Mouse (Mus musculus) MEL (cell line): Measurements from ENCODE around the gene AW549877. TPM values are rescaled to one million over a fixed set of nuclear protein-coding genes. Genes with fewer than 3 reads are reported as not detected.

ENCODE experiments used
- DNase-seq: peaks from one replicate; pipeline ENCODE4 v3.0.0; 2011; ENCODE audit warnings: low read depth, low spot score
- H3K27ac ChIP-seq: 2 replicates; pipeline ENCODE4 v1.5.1; 2012; ENCODE audit warnings: low read depth, mild to moderate bottlenecking, control low read depth, low read length, moderate library complexity; ENCODE audit not compliant: control insufficient read depth
- H3K27me3 ChIP-seq, 2 experiments: fragments of 150-350 bp in 1 of 2; sonication (generic) in 1 of 2; 2 replicates each; pipeline ENCODE4 v1.6.1; 2012; ENCODE audit warnings: low read length in 2 of 2, mild to moderate bottlenecking in 2 of 2, improper control_type of control experiment in 1 of 2, moderate library complexity in 1 of 2; ENCODE audit not compliant: insufficient read depth in 2 of 2, control insufficient read depth in 1 of 2
- H3K36me3 ChIP-seq, 2 experiments: 2 replicates each; pipeline ENCODE4 v1.6.1; 2012 to 2014; ENCODE audit warnings: low read length in 2 of 2, improper control_type of control experiment in 1 of 2, inconsistent platforms in 1 of 2, mild to moderate bottlenecking in 1 of 2; ENCODE audit not compliant: insufficient read depth in 2 of 2, control insufficient read depth in 1 of 2
- H3K4me1 ChIP-seq, 2 experiments: fragments of 150-350 bp in 1 of 2; sonication (generic) in 1 of 2; 2 replicates each; pipeline ENCODE4 v1.6.1; 2012; ENCODE audit warnings: low read length in 2 of 2, improper control_type of control experiment in 1 of 2, mild to moderate bottlenecking in 1 of 2; ENCODE audit not compliant: insufficient read depth in 2 of 2, control insufficient read depth in 1 of 2
- H3K4me3 ChIP-seq, 2 experiments: fragments of 150-350 bp in 1 of 2; sonication (generic) in 1 of 2; 2 replicates each; pipeline ENCODE4 v1.5.1; 2012; ENCODE audit warnings: low read depth in 2 of 2, low read length in 2 of 2, mild to moderate bottlenecking in 2 of 2, moderate library complexity in 2 of 2, control low read depth in 1 of 2, improper control_type of control experiment in 1 of 2; ENCODE audit not compliant: control insufficient read depth in 1 of 2, insufficient read depth in 1 of 2
- H3K79me2 ChIP-seq: 2 replicates; pipeline ENCODE4 v1.6.1; 2012; ENCODE audit warnings: mild to moderate bottlenecking, low read length, moderate library complexity; ENCODE audit not compliant: control insufficient read depth, poor library complexity, insufficient read depth
- H3K9ac ChIP-seq: 2 replicates; pipeline ENCODE4 v1.6.1; 2012; ENCODE audit warnings: low read depth, mild to moderate bottlenecking, control low read depth, low read length, moderate library complexity; ENCODE audit not compliant: control insufficient read depth, poor library complexity, severe bottlenecking
- H3K9me3 ChIP-seq: fragments of 150-350 bp; sonication (generic); replicated peaks from 2 replicates; pipeline ENCODE4 v1.6.1; 2012; ENCODE audit warnings: mild to moderate bottlenecking, low read length, improper control_type of control experiment, moderate library complexity; ENCODE audit not compliant: insufficient read depth
- CHD1 ChIP-seq: IDR thresholded peaks from 2 replicates; pipeline ENCODE4 v1.6.1; 2012; ENCODE audit warnings: low read depth, mild to moderate bottlenecking, inconsistent platforms, low read length, improper control_type of control experiment
- GABPA ChIP-seq: IDR thresholded peaks from 2 replicates; pipeline ENCODE4 v1.6.1; 2012; ENCODE audit warnings: low read depth, mild to moderate bottlenecking, inconsistent platforms, low read length, improper control_type of control experiment, moderate library complexity
- KAT2A ChIP-seq: conservative IDR thresholded peaks from 2 replicates; pipeline ENCODE4 v1.6.1; 2012; ENCODE audit warnings: low read depth, low read length, improper control_type of control experiment, inconsistent platforms
- MAFK ChIP-seq: IDR thresholded peaks from 2 replicates; pipeline ENCODE4 v1.6.1; 2011; ENCODE audit warnings: low read depth, mild to moderate bottlenecking, low read length, improper control_type of control experiment, borderline replicate concordance
- MXI1 ChIP-seq: IDR thresholded peaks from 2 replicates; pipeline ENCODE4 v1.6.1; 2011; ENCODE audit warnings: mild to moderate bottlenecking, low read depth, low read length, improper control_type of control experiment
- NRF1 ChIP-seq: IDR thresholded peaks from 2 replicates; pipeline ENCODE4 v1.6.1; 2014; ENCODE audit warnings: low read depth, mild to moderate bottlenecking, inconsistent platforms, low read length, improper control_type of control experiment, moderate library complexity; ENCODE audit not compliant: poor library complexity, insufficient read depth, severe bottlenecking
- POLR2AphosphoS2 ChIP-seq: IDR thresholded peaks from 2 replicates; pipeline ENCODE4 v1.6.1; 2011; ENCODE audit warnings: low read length, improper control_type of control experiment
- SIN3A ChIP-seq: IDR thresholded peaks from 2 replicates; pipeline ENCODE4 v1.6.1; 2012; ENCODE audit warnings: low read length, improper control_type of control experiment, inconsistent platforms
- TCF12 ChIP-seq: IDR thresholded peaks from 2 replicates; pipeline ENCODE4 v1.6.1; 2014; ENCODE audit warnings: low read depth, mild to moderate bottlenecking, inconsistent platforms, low read length, improper control_type of control experiment, moderate library complexity
- UBTF ChIP-seq: IDR thresholded peaks from 2 replicates; pipeline ENCODE4 v1.6.1; 2012; ENCODE audit warnings: low read depth, mild to moderate bottlenecking, inconsistent platforms, low read length, improper control_type of control experiment, moderate library complexity, borderline replicate concordance; ENCODE audit not compliant: insufficient read depth
- USF1 ChIP-seq: IDR thresholded peaks from 2 replicates; pipeline ENCODE4 v1.6.1; 2014; ENCODE audit warnings: low read depth, mild to moderate bottlenecking, inconsistent platforms, low read length, improper control_type of control experiment, moderate library complexity
- ZMIZ1 ChIP-seq: IDR thresholded peaks from 2 replicates; pipeline ENCODE4 v1.6.1; 2012; ENCODE audit warnings: low read depth, mild to moderate bottlenecking, inconsistent platforms, low read length, improper control_type of control experiment, moderate library complexity
- polyA plus RNA-seq, 2 experiments: library from polyadenylated mRNA; stranded (reverse) in 1 of 2; unstranded in 1 of 2; fragments of >175 nt in 1 of 2; fragments of >200 nt in 1 of 2; gene quantifications; 2 replicates each; pipeline versions ENCODE4 v1.2.1 to v1.2.4; 2012; ENCODE audit warnings: low replicate concordance in 2 of 2, low read depth in 1 of 2; ENCODE audit not compliant: insufficient read length in 2 of 2, insufficient read depth in 1 of 2, missing spikeins in 1 of 2
- total RNA-seq: library from RNA; depleted of rRNA; stranded (reverse); fragments of 300-350 nt; gene quantifications from 2 replicates; pipeline ENCODE4 v1.2.3, GENCODE M21; 2012

AW549877 gene
- total and polyA plus RNA-seq, 3 experiments, result 5.0 to 13.5 TPM; not detected in 1

DNA sequence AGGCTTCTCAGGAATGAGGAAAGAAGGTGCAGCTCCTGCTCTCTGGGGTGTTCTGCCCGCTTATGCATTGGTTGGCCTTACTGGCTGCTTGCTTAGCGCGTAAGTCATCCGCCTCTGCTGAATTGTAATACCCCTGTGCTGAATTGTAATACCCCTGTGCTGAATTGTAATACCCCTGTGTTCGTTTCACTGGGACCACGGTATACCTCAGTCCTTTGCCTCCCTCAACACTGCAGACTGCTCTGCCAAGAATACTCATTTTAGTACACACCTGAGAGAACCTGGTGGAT is 32.8 kb upstream of the AW549877 start:
- no peaks in the 10 kb centered on the region for H3K9me3 ChIP-seq
- peaks cover 0 to 4% of the 10 kb centered on the region in 2 experiments; a peak in 2 of 4 replicates for H3K36me3 ChIP-seq

DNA sequence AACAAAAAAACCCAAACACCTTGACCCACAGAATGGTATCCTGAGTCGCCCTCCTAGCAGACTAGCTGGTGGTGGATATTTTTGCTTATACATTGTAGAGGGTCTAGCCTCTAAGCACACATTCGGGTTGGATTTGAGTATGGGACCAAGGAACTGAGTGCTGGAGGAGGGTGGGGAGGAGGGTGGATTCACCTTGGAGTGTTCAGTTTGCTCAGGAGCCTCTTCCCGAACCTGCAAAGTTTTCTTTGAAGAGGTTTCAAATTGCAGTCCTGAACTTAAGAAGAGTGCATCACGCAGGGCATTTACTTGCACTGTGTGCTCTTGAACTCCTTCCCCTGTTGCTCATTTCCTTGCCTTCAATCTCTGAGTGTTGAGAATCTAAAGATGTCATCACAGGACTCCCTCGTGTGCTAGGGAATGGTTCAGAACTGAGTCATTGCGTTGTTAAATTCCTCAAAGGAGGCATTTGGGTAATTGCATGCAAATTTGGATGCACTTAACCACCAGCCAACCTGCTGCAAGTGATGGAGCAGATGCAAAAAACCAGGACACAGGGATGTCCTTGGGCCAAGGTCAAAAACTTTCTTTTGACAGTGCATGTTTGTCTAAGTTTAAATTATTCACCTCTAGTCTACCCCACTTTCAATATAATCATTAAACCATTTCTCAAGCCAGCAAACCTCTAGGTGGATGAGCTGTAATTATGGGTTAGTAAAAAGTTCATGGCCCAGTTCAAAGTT is 32.3 kb upstream of the AW549877 start:
- H3K27me3 ChIP-seq, result no peaks in the 10 kb centered on the region
- peak overlapping the region; percentile 97 for H3K9ac ChIP-seq
- peak overlapping the region; percentile 58 to 85 for H3K4me3 ChIP-seq
- H3K27ac ChIP-seq, result peak overlapping the region; percentile 94
- peak; percentile 56 for DNase-seq
- H3K79me2 ChIP-seq, result peaks cover 27% of the 10 kb centered on the region
- peaks cover 0 to 4% of the 10 kb centered on the region in 2 experiments; a peak in 2 of 4 replicates for H3K36me3 ChIP-seq
- H3K9me3 ChIP-seq, result no peaks in the 10 kb centered on the region
- peaks cover 0 to 13% of the 10 kb centered on the region in 2 experiments; a peak in 2 of 4 replicates for H3K4me1 ChIP-seq
- TF ChIP-seq UBTF, result 0 out of 2 replicates have a peak, but pooled peaks have one; percentile 6
- TF ChIP-seq USF1, result no peak

More for the DNA sequence above, 32.8 kb upstream of the AW549877 start:
- Histone ChIP-seq H3K4me1 (peaks cover 0 to 13% of the 10 kb centered on the region in 2 experiments; a peak in 2 of 4 replicates), H3K27me3 (no peaks in the 10 kb centered on the region), H3K27ac (no peak overlapping the region), H3K79me2 (peaks cover 28% of the 10 kb centered on the region), H3K4me3 (no peak overlapping the region), H3K9ac (no peak overlapping the region)
- TF ChIP-seq MXI1 (no peak), CHD1 (no peak), SIN3A (no peak), NRF1 (no peak), TCF12 (no peak), ZMIZ1 (no peak), GABPA (no peak), MAFK (no peak), POLR2AphosphoS2 (no peak), KAT2A (no peak)
- DNase-seq, result no peak
